Mouse (Mus musculus): ENCODE results near the gene Fam19a3. TPM values are rescaled to one million over a fixed set of nuclear protein-coding genes. Genes with fewer than 3 reads are reported as not detected.

Gene Fam19a3
- polyA plus RNA-seq, 1 experiment from 2014 or later = 1.0 TPM

- no peaks in the 10 kb centered on the region for H3K9me3 ChIP-seq (ENCODE audit: control insufficient read depth, low read length)
- H3K27me3 ChIP-seq (ENCODE audit: control insufficient read depth, insufficient read depth, low read length) = peaks cover 8% of the 10 kb centered on the region
- H3K27ac ChIP-seq (replicated peaks in 1 of 2; ENCODE audit: control insufficient read depth in 1 of 2, insufficient read depth in 1 of 2, low read depth in 2 of 2, low read length in 2 of 2) = no peak overlapping the region
- H3K9ac ChIP-seq (ENCODE audit: low read length) = no peak overlapping the region
- no peaks in the 10 kb centered on the region for H3K36me3 ChIP-seq (ENCODE audit: control insufficient read depth, insufficient read depth, low read length)
- no peak overlapping the region for H3K4me2 ChIP-seq (ENCODE audit: low read length)
- 61% methylated on average over 6 of the region's 6 CpGs for WGBS
- ATAC-seq (ENCODE audit: insufficient number of reproducible peaks, insufficient read depth, low FRiP score, low read depth) = no peak
- no peak overlapping the region for H3K4me3 ChIP-seq (ENCODE audit: control insufficient read depth in 1 of 2, insufficient read depth in 1 of 2, low read depth in 1 of 2, low read length in 2 of 2)
- peaks cover 0 to 4% of the 10 kb centered on the region in 2 experiments; a peak in 2 of 4 replicates for H3K4me1 ChIP-seq (ENCODE audit: control insufficient read depth in 2 of 2, insufficient read depth in 2 of 2, low read length in 2 of 2)
These were observed 10.2 kb downstream of the Fam19a3 start for GRCm38 (mm10) chr3:104771460-104771859.

DNA sequence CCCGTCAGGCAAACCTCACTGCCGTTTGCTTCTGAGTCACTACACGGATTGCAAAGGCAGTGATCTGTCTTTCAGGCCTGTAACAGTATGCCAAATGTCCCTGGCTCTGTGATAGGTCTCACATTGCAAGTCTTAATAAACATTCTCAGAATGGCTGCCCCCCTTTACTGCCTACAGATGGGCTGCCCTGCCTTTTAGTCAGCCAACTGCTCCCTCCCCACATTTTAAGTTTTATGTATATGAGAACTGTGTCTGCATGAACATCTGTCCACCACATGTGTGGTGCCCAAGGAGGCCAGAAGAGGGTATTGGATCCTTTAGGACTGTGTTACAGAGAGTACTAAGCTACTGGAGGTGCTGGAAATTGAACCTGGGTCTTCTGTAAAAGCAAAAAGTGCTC lies 10.7 kb downstream of the Fam19a3 start:
- Histone ChIP-seq H3K4me3 (ENCODE audit: control insufficient read depth in 1 of 2, insufficient read depth in 1 of 2, low read depth in 1 of 2, low read length in 2 of 2) (no peak overlapping the region), H3K9ac (ENCODE audit: low read length) (no peak overlapping the region), H3K36me3 (ENCODE audit: control insufficient read depth, insufficient read depth, low read length) (no peaks in the 10 kb centered on the region), H3K27me3 (ENCODE audit: control insufficient read depth, insufficient read depth, low read length) (peaks cover 4% of the 10 kb centered on the region; the same call in 1 of the 2 replicates), H3K27ac (replicated peaks in 1 of 2; ENCODE audit: control insufficient read depth in 1 of 2, insufficient read depth in 1 of 2, low read depth in 2 of 2, low read length in 2 of 2) (no peak overlapping the region), H3K4me1 (ENCODE audit: control insufficient read depth in 2 of 2, insufficient read depth in 2 of 2, low read length in 2 of 2) (peaks cover 0 to 4% of the 10 kb centered on the region in 2 experiments; a peak in 2 of 4 replicates), H3K9me3 (ENCODE audit: control insufficient read depth, low read length) (no peaks in the 10 kb centered on the region), H3K4me2 (ENCODE audit: low read length) (no peak overlapping the region)
- ATAC-seq (ENCODE audit: insufficient number of reproducible peaks, insufficient read depth, low FRiP score, low read depth) = no peak
- 77% methylated on average over 3 of the region's 3 CpGs for WGBS

GRCm38 (mm10) chr3:104770035-104770434 lies 11.6 kb downstream of the Fam19a3 start:
- Histone ChIP-seq H3K4me3 (ENCODE audit: control insufficient read depth in 1 of 2, insufficient read depth in 1 of 2, low read depth in 1 of 2, low read length in 2 of 2) (no peak overlapping the region), H3K36me3 (ENCODE audit: control insufficient read depth, insufficient read depth, low read length) (no peaks in the 10 kb centered on the region), H3K4me2 (ENCODE audit: low read length) (no peak overlapping the region), H3K9me3 (ENCODE audit: control insufficient read depth, low read length) (no peaks in the 10 kb centered on the region), H3K4me1 (ENCODE audit: control insufficient read depth in 2 of 2, insufficient read depth in 2 of 2, low read length in 2 of 2) (peaks cover 0 to 4% of the 10 kb centered on the region in 2 experiments; a peak in 2 of 4 replicates), H3K27me3 (ENCODE audit: control insufficient read depth, insufficient read depth, low read length) (no peaks in the 10 kb centered on the region), H3K27ac (replicated peaks in 1 of 2; ENCODE audit: control insufficient read depth in 1 of 2, insufficient read depth in 1 of 2, low read depth in 2 of 2, low read length in 2 of 2) (no peak overlapping the region), H3K9ac (ENCODE audit: low read length) (no peak overlapping the region)
- 55% methylated on average over 10 of the region's 10 CpGs for WGBS
- ATAC-seq (ENCODE audit: insufficient number of reproducible peaks, insufficient read depth, low FRiP score, low read depth) = no peak

DNA sequence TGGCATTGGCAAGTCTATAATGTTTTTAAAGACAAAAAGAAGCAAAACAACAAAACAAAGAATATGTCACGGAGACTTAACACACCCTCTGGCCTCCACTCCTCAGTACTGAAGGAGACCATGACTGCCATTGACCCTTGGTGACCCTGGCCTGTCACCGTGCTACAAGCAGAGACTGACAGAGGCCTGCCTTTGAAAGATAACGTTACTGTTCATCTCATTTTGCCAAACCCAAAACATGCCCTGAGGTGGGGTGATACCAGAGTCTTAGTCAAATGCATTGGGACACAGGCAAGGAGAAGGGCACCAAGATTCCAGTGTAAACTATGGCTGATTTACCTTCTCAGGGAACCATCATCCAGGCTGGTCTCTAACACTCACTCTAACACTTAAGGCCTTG lies 12.5 kb downstream of the Fam19a3 start:
- no peak overlapping the region for H3K4me3 ChIP-seq (ENCODE audit: control insufficient read depth in 1 of 2, insufficient read depth in 1 of 2, low read depth in 1 of 2, low read length in 2 of 2)
- WGBS = 45% methylated on average over 3 of the region's 3 CpGs
- H3K4me2 ChIP-seq (ENCODE audit: low read length) = no peak overlapping the region
- no peak overlapping the region for H3K27ac ChIP-seq (replicated peaks in 1 of 2; ENCODE audit: control insufficient read depth in 1 of 2, insufficient read depth in 1 of 2, low read depth in 2 of 2, low read length in 2 of 2)
- no peak overlapping the region for H3K9ac ChIP-seq (ENCODE audit: low read length)
- H3K27me3 ChIP-seq (ENCODE audit: control insufficient read depth, insufficient read depth, low read length) = no peaks in the 10 kb centered on the region
- peaks cover 0 to 4% of the 10 kb centered on the region in 2 experiments; a peak in 2 of 4 replicates for H3K4me1 ChIP-seq (ENCODE audit: control insufficient read depth in 2 of 2, insufficient read depth in 2 of 2, low read length in 2 of 2)
- no peak for ATAC-seq (ENCODE audit: insufficient number of reproducible peaks, insufficient read depth, low FRiP score, low read depth)
- no peaks in the 10 kb centered on the region for H3K36me3 ChIP-seq (ENCODE audit: control insufficient read depth, insufficient read depth, low read length)
- H3K9me3 ChIP-seq (ENCODE audit: control insufficient read depth, low read length) = no peaks in the 10 kb centered on the region

- no peaks in the 10 kb centered on the region for H3K9me3 ChIP-seq (ENCODE audit: control insufficient read depth, low read length)
- H3K36me3 ChIP-seq (ENCODE audit: control insufficient read depth, insufficient read depth, low read length) = no peaks in the 10 kb centered on the region
- no peak for ATAC-seq (ENCODE audit: insufficient number of reproducible peaks, insufficient read depth, low FRiP score, low read depth)
- no peak overlapping the region for H3K27ac ChIP-seq (replicated peaks in 1 of 2; ENCODE audit: control insufficient read depth in 1 of 2, insufficient read depth in 1 of 2, low read depth in 2 of 2, low read length in 2 of 2)
- H3K9ac ChIP-seq (ENCODE audit: low read length) = no peak overlapping the region
- H3K4me2 ChIP-seq (ENCODE audit: low read length) = no peak overlapping the region
- no peak overlapping the region for H3K4me3 ChIP-seq (ENCODE audit: control insufficient read depth in 1 of 2, insufficient read depth in 1 of 2, low read depth in 1 of 2, low read length in 2 of 2)
- H3K4me1 ChIP-seq (ENCODE audit: control insufficient read depth in 2 of 2, insufficient read depth in 2 of 2, low read length in 2 of 2) = no peaks in the 10 kb centered on the region; a peak in 1 of 4 replicates
- 74% methylated on average over 4 of the region's 4 CpGs for WGBS
- no peaks in the 10 kb centered on the region for H3K27me3 ChIP-seq (ENCODE audit: control insufficient read depth, insufficient read depth, low read length)
These were observed 13.9 kb downstream of the Fam19a3 start for GRCm38 (mm10) chr3:104767716-104768115.

- H3K4me2 ChIP-seq (ENCODE audit: low read length) = no peak overlapping the region
- H3K9ac ChIP-seq (ENCODE audit: low read length) = no peak overlapping the region
- 54% methylated on average over 2 of the region's 2 CpGs for WGBS
- no peaks in the 10 kb centered on the region; a peak in 1 of 4 replicates for H3K4me1 ChIP-seq (ENCODE audit: control insufficient read depth in 2 of 2, insufficient read depth in 2 of 2, low read length in 2 of 2)
- H3K27ac ChIP-seq (replicated peaks in 1 of 2; ENCODE audit: control insufficient read depth in 1 of 2, insufficient read depth in 1 of 2, low read depth in 2 of 2, low read length in 2 of 2) = no peak overlapping the region
- no peaks in the 10 kb centered on the region for H3K27me3 ChIP-seq (ENCODE audit: control insufficient read depth, insufficient read depth, low read length)
- H3K9me3 ChIP-seq (ENCODE audit: control insufficient read depth, low read length) = no peaks in the 10 kb centered on the region
- ATAC-seq (ENCODE audit: insufficient number of reproducible peaks, insufficient read depth, low FRiP score, low read depth) = no peak
- H3K4me3 ChIP-seq (ENCODE audit: control insufficient read depth in 1 of 2, insufficient read depth in 1 of 2, low read depth in 1 of 2, low read length in 2 of 2) = no peak overlapping the region
- no peaks in the 10 kb centered on the region for H3K36me3 ChIP-seq (ENCODE audit: control insufficient read depth, insufficient read depth, low read length)
These were observed 14.5 kb downstream of the Fam19a3 start for GRCm38 (mm10) chr3:104767141-104767540.

- Histone ChIP-seq H3K27ac (replicated peaks in 1 of 2; ENCODE audit: control insufficient read depth in 1 of 2, insufficient read depth in 1 of 2, low read depth in 2 of 2, low read length in 2 of 2) (no peak overlapping the region), H3K4me1 (ENCODE audit: control insufficient read depth in 2 of 2, insufficient read depth in 2 of 2, low read length in 2 of 2) (peaks cover 2 to 6% of the 10 kb centered on the region in 2 experiments; a peak in 1 of 4 replicates), H3K4me3 (ENCODE audit: control insufficient read depth in 1 of 2, insufficient read depth in 1 of 2, low read depth in 1 of 2, low read length in 2 of 2) (no peak overlapping the region), H3K9me3 (ENCODE audit: control insufficient read depth, low read length) (no peaks in the 10 kb centered on the region), H3K36me3 (ENCODE audit: control insufficient read depth, insufficient read depth, low read length) (no peaks in the 10 kb centered on the region), H3K27me3 (ENCODE audit: control insufficient read depth, insufficient read depth, low read length) (no peaks in the 10 kb centered on the region), H3K9ac (ENCODE audit: low read length) (no peak overlapping the region), H3K4me2 (ENCODE audit: low read length) (no peak overlapping the region)
- no peak for ATAC-seq (ENCODE audit: insufficient number of reproducible peaks, insufficient read depth, low FRiP score, low read depth)
- 19% methylated on average over 4 of the region's 4 CpGs for WGBS
These were observed 16.6 kb downstream of the Fam19a3 start for GRCm38 (mm10) chr3:104765021-104765420.
